Mouse (Mus musculus): ENCODE data around the gene Eif2ak3.

GRCm38 (mm10) chr6:70872570-70872969 is 28.3 kb downstream of the Eif2ak3 start:
- no peak for TF ChIP-seq EP300 (IDR thresholded peaks at IDR 0.05; ENCODE audit: insufficient read depth, low read depth, low read length)
- TF ChIP-seq CTCF (IDR thresholded peaks at IDR 0.05; ENCODE audit: low read depth, low read length) = no peak
